Mouse (Mus musculus) MEL (cell line): ENCODE data around the gene Siva1.

ENCODE experiments used
- CTCF ChIP-seq, 3 experiments: IDR thresholded peaks in 2 of 3; conservative IDR thresholded peaks in 1 of 3; 2 replicates each; pipeline ENCODE4 v1.5.1; 2011 to 2012; ENCODE audit warnings: low read length in 3 of 3, low read depth in 2 of 3, mild to moderate bottlenecking in 2 of 3, improper control_type of control experiment in 1 of 3, inconsistent platforms in 1 of 3, mixed read lengths in 1 of 3, moderate library complexity in 1 of 3; ENCODE audit not compliant: control insufficient read depth in 1 of 3, insufficient read depth in 1 of 3, poor library complexity in 1 of 3, severe bottlenecking in 1 of 3
- JUND ChIP-seq: IDR thresholded peaks from 2 replicates; pipeline ENCODE4 v1.6.1; 2011; ENCODE audit warnings: low read depth, mild to moderate bottlenecking, improper control_type of control experiment, low read length
- TBP ChIP-seq: IDR thresholded peaks from 2 replicates; pipeline ENCODE4 v1.8.0; 2011; ENCODE audit warnings: low read depth, low read length, improper control_type of control experiment

- TF ChIP-seq CTCF (IDR thresholded peaks at IDR 0.05 in 2 of 3, conservative IDR thresholded peaks at IDR 0.05 in 1 of 3; ENCODE audit: control insufficient read depth in 1 of 3, insufficient read depth in 1 of 3, low read depth in 2 of 3, low read length in 3 of 3, poor library complexity in 1 of 3, severe bottlenecking in 1 of 3) (no peak), JUND (no peak), TBP (no peak)
Observed at GRCm38 (mm10) chr12:112619686-112620353, 24.7 kb upstream of the Siva1 start, which contains the start of gene Adssl1.
